Mouse (Mus musculus): ENCODE results near the gene Yipf2. TPM values are rescaled to one million over a fixed set of nuclear protein-coding genes. Genes with fewer than 3 reads are reported as not detected.

The Yipf2 gene
- polyA plus RNA-seq, 1 experiment: 12.5 TPM

- H3K79me2 ChIP-seq (ENCODE audit: control insufficient read depth, insufficient read depth): peaks cover 100% of the 10 kb centered on the region
- H3K79me3 ChIP-seq (ENCODE audit: low read depth): peaks cover 68% of the 10 kb centered on the region
- no peak overlapping the region for H3K4me3 ChIP-seq (ENCODE audit: insufficient read depth, poor library complexity, severe bottlenecking)
- H3ac ChIP-seq (ENCODE audit: control insufficient read depth, insufficient read length, low read depth): no peak overlapping the region
- TF ChIP-seq CTCF (IDR thresholded peaks at IDR 0.05; ENCODE audit: control insufficient read depth, insufficient read depth, insufficient read length) (no peak), CEBPB (IDR thresholded peaks at IDR 0.05; ENCODE audit: low read depth) (no peak), MYOD1 (IDR thresholded peaks at IDR 0.05; ENCODE audit: control insufficient read depth, insufficient read length, low read depth) (no peak), FOSL1 (IDR thresholded peaks at IDR 0.05; ENCODE audit: insufficient read depth, low read length, poor library complexity, severe bottlenecking) (no peak), MAX (IDR thresholded peaks at IDR 0.05) (no peak)
- no peaks in the 10 kb centered on the region for H3K27me3 ChIP-seq (ENCODE audit: control insufficient read depth, insufficient read depth, insufficient read length)
- peaks cover 8% of the 10 kb centered on the region for H3K36me3 ChIP-seq (ENCODE audit: control insufficient read depth, insufficient read depth)
Measured at GRCm38 (mm10) chr9:21564420-21564819, 28.2 kb downstream of the Yipf2 start.

DNA sequence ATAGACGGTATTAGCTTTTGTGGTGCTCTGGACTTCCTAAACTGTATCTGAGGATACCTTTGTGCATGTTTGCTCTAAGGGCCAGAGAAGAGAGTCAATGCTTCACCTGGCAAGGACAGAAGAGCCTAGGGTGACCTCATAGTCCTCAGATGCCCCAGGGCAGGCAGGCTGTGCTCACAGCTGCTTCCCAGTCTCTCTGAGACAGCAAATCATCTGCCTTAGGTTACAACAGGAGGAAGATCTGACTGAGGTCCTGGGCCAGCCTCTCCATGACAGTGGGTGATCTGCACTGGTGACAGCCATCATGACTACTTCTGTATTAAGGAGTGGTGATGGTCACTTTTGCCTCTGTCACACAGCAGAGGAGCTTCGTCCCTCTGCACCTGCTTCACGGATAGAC is 33.5 kb downstream of the Yipf2 start:
- H3K79me3 ChIP-seq (ENCODE audit: low read depth): peaks cover 64% of the 10 kb centered on the region
- no peak for TF ChIP-seq MYOD1 (IDR thresholded peaks at IDR 0.05; ENCODE audit: control insufficient read depth, insufficient read length, low read depth)
- no peak for TF ChIP-seq FOSL1 (IDR thresholded peaks at IDR 0.05; ENCODE audit: insufficient read depth, low read length, poor library complexity, severe bottlenecking)
- TF ChIP-seq MAX (IDR thresholded peaks at IDR 0.05): no peak
- TF ChIP-seq USF1 (IDR thresholded peaks at IDR 0.05; ENCODE audit: low read depth): no peak
- TF ChIP-seq CEBPB (IDR thresholded peaks at IDR 0.05; ENCODE audit: low read depth): no peak
- TF ChIP-seq CTCF (IDR thresholded peaks at IDR 0.05; ENCODE audit: control insufficient read depth, insufficient read depth, insufficient read length): no peak
- no peak for TF ChIP-seq MYOG (IDR thresholded peaks at IDR 0.05; ENCODE audit: control insufficient read depth, extremely low read depth, insufficient read length)
- no peak overlapping the region for H3ac ChIP-seq (ENCODE audit: control insufficient read depth, insufficient read length, low read depth)
- peaks cover 100% of the 10 kb centered on the region for H3K79me2 ChIP-seq (ENCODE audit: control insufficient read depth, insufficient read depth)
- H3K27me3 ChIP-seq (ENCODE audit: control insufficient read depth, insufficient read depth, insufficient read length): no peaks in the 10 kb centered on the region
- peaks cover 24% of the 10 kb centered on the region for H3K36me3 ChIP-seq (ENCODE audit: control insufficient read depth, insufficient read depth)
- H3K4me3 ChIP-seq (ENCODE audit: insufficient read depth, poor library complexity, severe bottlenecking): no peak overlapping the region

GRCm38 (mm10) chr9:21558366-21558765 is 34.3 kb downstream of the Yipf2 start:
- no peak overlapping the region for H3K4me3 ChIP-seq (ENCODE audit: insufficient read depth, poor library complexity, severe bottlenecking)
- peaks cover 26% of the 10 kb centered on the region for H3K36me3 ChIP-seq (ENCODE audit: control insufficient read depth, insufficient read depth)
- H3K79me2 ChIP-seq (ENCODE audit: control insufficient read depth, insufficient read depth): peaks cover 100% of the 10 kb centered on the region
- TF ChIP-seq CTCF (IDR thresholded peaks at IDR 0.05; ENCODE audit: control insufficient read depth, insufficient read depth, insufficient read length) (no peak), MAX (IDR thresholded peaks at IDR 0.05) (no peak), CEBPB (IDR thresholded peaks at IDR 0.05; ENCODE audit: low read depth) (no peak), MYOD1 (IDR thresholded peaks at IDR 0.05; ENCODE audit: control insufficient read depth, insufficient read length, low read depth) (no peak), FOSL1 (IDR thresholded peaks at IDR 0.05; ENCODE audit: insufficient read depth, low read length, poor library complexity, severe bottlenecking) (no peak), MYOG (IDR thresholded peaks at IDR 0.05; ENCODE audit: control insufficient read depth, extremely low read depth, insufficient read length) (no peak), USF1 (IDR thresholded peaks at IDR 0.05; ENCODE audit: low read depth) (no peak)
- no peak overlapping the region for H3ac ChIP-seq (ENCODE audit: control insufficient read depth, insufficient read length, low read depth)
- H3K27me3 ChIP-seq (ENCODE audit: control insufficient read depth, insufficient read depth, insufficient read length): no peaks in the 10 kb centered on the region
- peaks cover 68% of the 10 kb centered on the region for H3K79me3 ChIP-seq (ENCODE audit: low read depth)

GRCm38 (mm10) chr9:21557556-21557955 is 35.1 kb downstream of the Yipf2 start:
- Histone ChIP-seq H3K27me3 (ENCODE audit: control insufficient read depth, insufficient read depth, insufficient read length) (no peaks in the 10 kb centered on the region), H3K79me3 (ENCODE audit: low read depth) (peaks cover 72% of the 10 kb centered on the region), H3K4me3 (ENCODE audit: insufficient read depth, poor library complexity, severe bottlenecking) (no peak overlapping the region), H3K36me3 (ENCODE audit: control insufficient read depth, insufficient read depth) (peaks cover 26% of the 10 kb centered on the region), H3K79me2 (ENCODE audit: control insufficient read depth, insufficient read depth) (peaks cover 100% of the 10 kb centered on the region), H3ac (ENCODE audit: control insufficient read depth, insufficient read length, low read depth) (no peak overlapping the region)
- TF ChIP-seq MAX (IDR thresholded peaks at IDR 0.05): no peak
- TF ChIP-seq MYOG (IDR thresholded peaks at IDR 0.05; ENCODE audit: control insufficient read depth, extremely low read depth, insufficient read length): no peak
- TF ChIP-seq MYOD1 (IDR thresholded peaks at IDR 0.05; ENCODE audit: control insufficient read depth, insufficient read length, low read depth): no peak
- no peak for TF ChIP-seq CEBPB (IDR thresholded peaks at IDR 0.05; ENCODE audit: low read depth)
- TF ChIP-seq USF1 (IDR thresholded peaks at IDR 0.05; ENCODE audit: low read depth): no peak
- no peak for TF ChIP-seq CTCF (IDR thresholded peaks at IDR 0.05; ENCODE audit: control insufficient read depth, insufficient read depth, insufficient read length)
- no peak for TF ChIP-seq FOSL1 (IDR thresholded peaks at IDR 0.05; ENCODE audit: insufficient read depth, low read length, poor library complexity, severe bottlenecking)

GRCm38 (mm10) chr9:21556996-21557395 is 35.6 kb downstream of the Yipf2 start:
- Histone ChIP-seq H3K79me3 (ENCODE audit: low read depth) (peaks cover 72% of the 10 kb centered on the region), H3K4me3 (ENCODE audit: insufficient read depth, poor library complexity, severe bottlenecking) (no peak overlapping the region), H3K36me3 (ENCODE audit: control insufficient read depth, insufficient read depth) (peaks cover 26% of the 10 kb centered on the region), H3ac (ENCODE audit: control insufficient read depth, insufficient read length, low read depth) (no peak overlapping the region), H3K79me2 (ENCODE audit: control insufficient read depth, insufficient read depth) (peaks cover 100% of the 10 kb centered on the region), H3K27me3 (ENCODE audit: control insufficient read depth, insufficient read depth, insufficient read length) (no peaks in the 10 kb centered on the region)
- no peak for TF ChIP-seq CEBPB (IDR thresholded peaks at IDR 0.05; ENCODE audit: low read depth)
- no peak for TF ChIP-seq MYOD1 (IDR thresholded peaks at IDR 0.05; ENCODE audit: control insufficient read depth, insufficient read length, low read depth)
- no peak for TF ChIP-seq MAX (IDR thresholded peaks at IDR 0.05)
- no peak for TF ChIP-seq CTCF (IDR thresholded peaks at IDR 0.05; ENCODE audit: control insufficient read depth, insufficient read depth, insufficient read length)

DNA sequence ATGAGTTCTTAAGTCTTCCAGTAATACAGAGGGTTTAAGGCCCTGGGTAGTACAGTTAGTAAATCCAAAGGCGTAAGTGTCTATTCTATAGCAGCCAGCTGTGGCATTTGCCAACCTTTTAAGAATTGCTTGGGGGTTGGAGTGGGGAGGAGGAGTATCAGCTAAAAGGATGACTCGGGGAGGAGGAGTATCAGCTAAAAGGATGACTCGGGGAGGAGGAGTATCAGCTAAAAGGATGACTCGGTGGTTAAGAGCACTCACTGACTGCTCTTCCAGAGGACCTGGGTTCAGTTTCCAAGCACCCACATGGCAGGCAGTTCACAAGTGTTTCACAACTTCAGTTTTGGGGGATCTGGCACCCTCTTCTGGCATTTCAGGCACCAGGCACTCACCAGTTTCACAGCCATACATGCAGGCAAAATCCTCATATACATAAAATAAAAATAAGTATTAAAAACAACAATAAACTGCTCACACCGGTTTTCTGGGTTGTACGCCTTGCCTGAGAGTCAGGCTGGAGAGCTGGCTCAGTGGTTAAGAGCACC is 37.4 kb downstream of the Yipf2 start:
- Histone ChIP-seq H3K27me3 (ENCODE audit: control insufficient read depth, insufficient read depth, insufficient read length) (no peaks in the 10 kb centered on the region), H3K79me3 (ENCODE audit: low read depth) (peaks cover 78% of the 10 kb centered on the region), H3ac (ENCODE audit: control insufficient read depth, insufficient read length, low read depth) (no peak overlapping the region), H3K36me3 (ENCODE audit: control insufficient read depth, insufficient read depth) (peaks cover 27% of the 10 kb centered on the region), H3K4me3 (ENCODE audit: insufficient read depth, poor library complexity, severe bottlenecking) (no peak overlapping the region), H3K79me2 (ENCODE audit: control insufficient read depth, insufficient read depth) (peaks cover 100% of the 10 kb centered on the region)
- peak; percentile 25 for TF ChIP-seq CEBPB (IDR thresholded peaks at IDR 0.05; ENCODE audit: low read depth)
- TF ChIP-seq FOSL1 (IDR thresholded peaks at IDR 0.05; ENCODE audit: insufficient read depth, low read length, poor library complexity, severe bottlenecking): no peak

Measured in C2C12 (cell line).